Mouse (Mus musculus) forelimb bud, embryonic 11.5 days (tissue): ENCODE measurements around the gene Mosmo.

Experiments used
- DNase-seq: peaks from one replicate; pipeline ENCODE4 v3.0.0-alpha.2; 2012; ENCODE audit warnings: low read depth, low spot score

The Mosmo gene

DNA sequence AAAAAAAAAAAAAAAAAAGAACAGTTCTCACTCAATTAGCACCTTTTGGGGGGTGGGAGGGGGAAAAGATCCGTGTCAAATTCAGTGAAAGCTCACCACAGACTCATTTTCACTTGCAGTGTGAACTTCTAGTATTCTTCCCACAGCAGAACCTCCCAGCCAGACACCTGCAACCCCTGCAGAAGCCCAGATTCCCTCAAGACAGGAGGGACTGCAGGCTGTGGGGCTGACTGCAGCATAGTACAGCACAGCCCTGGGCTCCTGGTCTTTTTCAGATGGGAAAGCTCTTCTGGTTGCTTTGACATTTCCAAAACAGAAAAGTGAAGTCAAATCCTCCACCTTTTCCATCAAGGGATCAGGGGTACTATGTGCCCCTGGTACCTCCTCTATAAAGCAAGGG, 90.0 kb downstream of the Mosmo start:
- DNase-seq: no peak

DNA sequence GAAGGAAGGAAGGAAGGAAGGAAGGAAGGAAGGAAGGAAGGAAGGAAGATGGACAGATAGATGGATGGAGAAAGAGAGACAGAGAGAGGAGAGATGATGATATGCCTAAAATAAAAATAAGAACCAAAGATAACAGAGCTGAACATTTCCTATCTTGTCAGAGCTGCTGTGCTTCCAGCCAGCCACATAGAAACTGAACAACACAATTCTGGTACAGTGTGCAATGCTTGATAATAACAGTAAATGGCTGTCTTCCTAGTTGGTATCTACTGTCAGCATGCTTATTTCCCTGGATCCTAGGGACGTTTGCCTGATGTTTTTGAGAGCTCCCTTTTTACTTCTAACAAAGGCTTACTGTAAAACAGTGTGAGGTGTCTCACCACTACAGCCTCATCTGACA, 94.0 kb downstream of the Mosmo start:
- no peak for DNase-seq

DNA sequence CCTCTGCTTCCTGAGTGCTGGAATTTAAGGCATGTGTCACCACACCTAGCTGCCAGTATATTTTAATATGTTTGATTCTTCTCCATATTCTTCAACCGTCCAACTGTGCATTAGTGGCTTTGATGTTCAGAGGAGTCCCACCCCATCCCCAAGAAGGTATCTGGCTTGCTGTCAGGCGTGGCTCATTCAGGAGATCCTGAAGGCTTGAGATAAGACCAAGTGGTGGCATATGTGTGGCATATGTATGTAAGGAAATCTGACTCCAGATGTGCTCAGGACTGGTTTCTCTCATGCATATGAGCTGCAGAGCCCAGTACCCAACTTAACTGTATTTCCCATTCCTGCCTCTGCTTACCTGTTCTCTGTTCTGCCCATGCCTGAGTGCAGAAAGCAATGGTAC, 100.6 kb downstream of the Mosmo start:
- no peak for DNase-seq
